Mouse (Mus musculus): Measurements from ENCODE around the gene Zranb3.
"Not testable (repeated sequence)": the region's sequence is repeated elsewhere in the genome, so short reads cannot be mapped to it uniquely, and the experiment has no call there.

The Zranb3 gene

GRCm38 (mm10) chr1:127989876-127990731 lies 112.7 kb downstream of the Zranb3 start:
- DNase-seq (ENCODE audit: low spot score in 2 of 2) = peak in 1 of 2 experiments; percentile 42

- DNase-seq (ENCODE audit: low spot score in 2 of 2) = no peak
Measured at GRCm38 (mm10) chr1:127989387-127989786, 113.5 kb downstream of the Zranb3 start.

GRCm38 (mm10) chr1:127988246-127988645 lies 114.6 kb downstream of the Zranb3 start:
- DNase-seq (ENCODE audit: low spot score in 2 of 2) = no peak

DNA sequence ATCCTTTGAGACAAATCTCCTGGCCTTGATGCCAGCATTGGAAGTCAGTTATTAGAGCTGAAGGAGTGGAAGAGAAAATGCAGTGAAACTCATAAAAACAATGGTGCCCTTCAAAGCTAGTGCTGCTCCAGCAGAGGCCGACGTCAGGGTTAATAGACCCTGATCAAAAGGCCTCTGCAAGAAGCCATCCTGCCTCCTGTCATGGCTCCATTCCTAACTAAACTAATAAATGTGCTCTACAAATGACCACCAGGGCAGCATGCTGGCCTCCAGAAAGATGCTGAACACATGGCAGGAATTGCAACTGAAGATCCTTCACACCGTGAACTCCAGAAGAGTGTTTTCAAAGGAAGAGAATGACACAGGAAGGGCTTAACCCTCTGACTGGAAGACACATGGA lies 117.5 kb downstream of the Zranb3 start:
- no peak for DNase-seq (ENCODE audit: low spot score in 2 of 2)

DNA sequence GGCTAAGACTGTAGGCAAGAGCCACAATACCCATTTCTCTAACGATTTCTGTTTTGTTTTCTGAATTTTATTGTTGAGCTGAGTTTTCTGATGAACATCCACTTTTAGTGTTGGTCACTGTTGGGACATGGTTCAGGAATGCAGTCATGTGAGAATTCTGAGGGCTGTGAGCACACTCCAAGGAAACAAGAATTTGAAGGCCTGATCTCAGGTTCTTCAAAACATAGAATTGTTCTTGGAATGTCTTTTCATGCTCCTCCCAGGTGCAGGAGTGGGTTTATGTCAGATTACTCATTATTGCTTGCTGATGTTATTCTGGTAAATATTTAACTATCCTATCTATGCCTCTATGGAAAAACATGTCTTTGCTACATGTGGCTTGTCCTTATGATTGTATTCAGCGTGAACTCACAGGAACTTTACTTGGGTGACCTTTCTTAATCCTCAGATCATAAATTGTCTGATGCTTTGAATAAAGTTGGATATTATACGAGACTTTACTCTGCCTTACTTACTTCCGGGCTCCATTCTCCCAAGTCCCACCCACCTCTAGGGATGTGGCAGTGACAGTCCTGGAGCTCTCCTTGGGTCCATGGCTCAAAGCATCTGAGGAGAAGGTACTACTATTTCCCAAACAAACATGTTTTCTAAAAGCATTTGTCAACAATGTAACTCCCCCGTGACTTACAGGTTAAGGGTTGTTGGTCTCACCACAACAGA lies 119.4 kb downstream of the Zranb3 start:
- no peak for DNase-seq (ENCODE audit: low spot score in 2 of 2)

DNA sequence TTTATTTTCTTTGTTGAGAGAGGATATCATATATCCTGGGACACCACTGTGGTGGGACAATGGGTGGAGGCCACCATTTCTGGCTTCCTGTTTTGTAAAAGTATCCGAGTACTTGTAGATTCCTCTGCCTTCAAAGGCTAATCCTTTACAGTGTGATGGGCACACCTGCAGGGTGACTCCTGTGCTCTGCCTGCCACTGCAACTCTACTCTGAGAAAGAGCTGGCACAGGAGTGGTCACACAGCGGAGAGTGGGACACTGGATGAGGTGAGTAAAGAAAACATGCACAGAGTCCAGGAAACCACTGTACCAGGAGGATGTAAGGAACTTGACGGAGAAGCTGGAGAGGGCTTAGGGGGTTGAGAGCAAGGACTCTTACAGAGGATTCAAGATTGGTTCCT lies 120.6 kb downstream of the Zranb3 start:
- DNase-seq (ENCODE audit: low spot score in 2 of 2) = no peak

- DNase-seq (ENCODE audit: low spot score in 2 of 2) = no peak
Measured at GRCm38 (mm10) chr1:127980911-127981559, 121.8 kb downstream of the Zranb3 start.

GRCm38 (mm10) chr1:127978125-127978524 lies 124.7 kb downstream of the Zranb3 start:
- no peak for DNase-seq (ENCODE audit: low spot score in 2 of 2)

DNA sequence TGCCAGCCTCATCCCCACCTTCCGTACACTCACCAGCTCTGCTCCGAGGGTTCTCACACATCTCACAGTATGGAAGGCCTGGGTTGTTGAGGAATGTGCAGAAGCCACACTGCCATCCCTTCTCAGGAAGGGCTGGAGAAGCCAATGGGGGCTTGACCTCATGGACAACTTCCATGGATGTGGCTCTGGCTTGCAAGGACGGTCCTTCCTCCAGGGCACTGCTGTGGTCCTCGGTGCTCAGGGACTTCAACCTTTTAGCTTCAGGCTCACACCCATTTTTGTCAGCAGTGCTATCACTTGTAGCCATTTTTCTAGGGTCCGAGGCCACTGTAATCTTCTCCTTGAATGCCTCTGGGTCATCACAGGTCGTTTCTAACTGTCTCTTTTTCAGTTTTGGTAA lies 126.7 kb downstream of the Zranb3 start:
- no peak for DNase-seq (ENCODE audit: low spot score in 2 of 2)

DNA sequence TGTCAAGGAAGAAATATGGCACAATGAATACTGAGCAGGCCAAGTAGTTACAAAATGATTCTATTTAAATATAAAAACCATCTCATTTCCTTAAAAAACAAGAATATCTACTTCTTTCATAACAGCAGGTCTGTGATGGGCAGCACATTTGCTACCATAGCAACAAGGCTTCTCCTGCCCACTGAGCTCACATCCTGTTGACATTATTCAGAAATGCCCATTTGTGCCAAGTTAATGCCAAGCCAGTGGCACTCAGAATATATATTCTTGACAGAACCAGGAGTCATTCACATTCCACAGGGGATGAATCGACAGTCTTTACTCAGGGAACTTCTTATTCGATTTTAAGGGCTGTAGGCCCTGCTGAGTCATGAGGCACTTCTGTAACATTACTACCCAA lies 127.2 kb downstream of the Zranb3 start:
- DNase-seq (ENCODE audit: low spot score in 2 of 2) = peak; percentile 46 to 66

- DNase-seq (ENCODE audit: low spot score in 2 of 2) = no peak
Measured at GRCm38 (mm10) chr1:127974082-127974481, 128.8 kb downstream of the Zranb3 start.

DNA sequence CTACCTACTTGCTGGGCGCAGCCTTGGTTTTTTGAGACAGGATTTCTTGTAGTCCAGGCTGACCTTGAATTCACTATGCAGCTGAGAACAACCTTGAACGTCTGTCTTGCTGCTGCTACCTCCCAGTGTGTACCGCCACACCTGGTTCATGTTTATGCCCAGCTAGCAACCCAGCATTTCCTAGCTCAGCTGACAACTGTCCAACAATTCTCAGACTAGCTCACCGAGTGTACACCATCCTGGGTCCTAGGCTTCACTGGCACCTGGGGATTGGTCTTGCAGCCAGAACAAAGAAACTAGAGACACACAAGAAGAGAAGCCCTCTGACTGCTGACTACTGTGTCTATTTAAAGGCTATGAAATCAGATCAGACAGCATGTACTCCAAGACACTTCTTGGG lies 132.0 kb downstream of the Zranb3 start:
- no peak for DNase-seq (ENCODE audit: low spot score in 2 of 2)

DNA sequence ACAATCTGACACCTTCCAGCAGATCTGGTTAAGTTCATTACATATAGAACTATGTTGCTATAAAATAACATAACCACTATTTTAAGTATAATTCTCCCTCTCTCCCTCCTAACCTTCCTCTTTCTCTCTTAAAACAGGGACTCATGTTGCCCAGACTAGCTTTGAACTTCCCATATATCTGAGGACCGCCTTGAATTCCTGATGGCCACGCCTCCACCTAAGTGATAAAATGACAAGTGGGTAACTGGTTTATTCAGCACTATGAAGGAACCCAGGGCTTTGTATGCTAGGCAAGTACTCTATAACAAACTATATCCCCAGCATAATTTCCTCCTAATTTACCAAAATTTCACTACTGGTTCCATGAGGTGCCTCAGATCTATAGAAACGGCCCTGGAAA lies 139.5 kb downstream of the Zranb3 start:
- DNase-seq (ENCODE audit: low spot score in 2 of 2) = no peak

DNA sequence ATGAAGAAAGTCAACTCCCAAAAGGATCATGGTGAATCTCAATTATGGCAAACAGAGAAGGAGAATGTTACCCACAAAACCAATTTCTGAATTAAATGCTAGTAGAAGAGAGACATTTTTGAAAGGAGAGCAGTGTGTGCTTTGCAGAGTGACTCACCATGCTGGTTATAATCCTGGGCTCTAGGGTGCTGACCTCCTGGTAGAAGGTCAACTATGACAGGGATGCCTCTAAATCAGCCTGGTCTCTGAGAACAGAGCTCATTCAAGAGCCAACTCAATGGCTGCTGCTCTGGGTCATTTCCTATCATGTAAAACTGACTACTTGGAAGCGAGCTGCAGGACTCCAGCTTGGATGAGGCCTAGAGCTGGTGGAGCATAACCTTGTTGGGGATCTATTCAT lies 141.7 kb downstream of the Zranb3 start:
- no peak for DNase-seq (ENCODE audit: low spot score in 2 of 2)

DNA sequence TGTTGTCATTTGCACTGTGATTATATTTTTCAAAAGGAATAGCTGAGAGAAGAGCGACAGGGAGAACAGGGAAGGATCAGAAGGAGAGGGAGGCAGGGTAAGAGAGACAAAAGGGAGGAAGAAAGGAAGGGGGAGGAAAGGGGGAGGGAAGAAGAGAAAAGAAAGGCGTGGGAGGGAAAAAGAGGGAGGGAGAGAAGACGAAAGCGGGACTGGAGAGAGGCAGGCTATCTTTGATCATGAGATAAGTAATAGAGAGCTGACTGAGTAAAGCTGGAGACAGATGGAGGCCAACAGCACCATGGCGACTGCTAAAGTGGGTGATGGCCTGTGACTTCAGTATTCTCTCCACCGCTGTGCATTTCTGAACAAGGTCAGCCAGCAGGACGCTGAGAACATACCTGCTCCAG lies 143.5 kb downstream of the Zranb3 start:
- DNase-seq (ENCODE audit: low spot score in 2 of 2) = no peak

DNA sequence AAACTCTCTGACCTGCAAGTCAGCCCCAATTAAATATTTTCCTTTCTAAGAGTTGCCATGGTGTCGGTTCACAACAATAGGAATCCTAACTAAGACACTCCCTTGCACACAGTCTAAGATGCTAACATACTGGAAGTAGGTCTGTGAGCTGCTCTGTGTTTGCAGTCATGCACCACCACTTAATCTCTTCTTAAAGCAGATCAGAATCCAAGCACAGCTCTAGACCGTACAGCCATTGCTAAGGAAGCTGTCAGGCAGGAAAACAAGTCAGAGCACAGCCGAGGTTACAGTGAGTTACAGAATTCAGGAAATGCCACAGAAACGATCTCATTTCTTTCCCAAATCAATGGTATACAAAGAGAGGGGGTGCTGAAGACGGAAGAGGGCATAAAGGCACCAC lies 144.0 kb downstream of the Zranb3 start:
- no peak for DNase-seq (ENCODE audit: low spot score in 2 of 2)

DNA sequence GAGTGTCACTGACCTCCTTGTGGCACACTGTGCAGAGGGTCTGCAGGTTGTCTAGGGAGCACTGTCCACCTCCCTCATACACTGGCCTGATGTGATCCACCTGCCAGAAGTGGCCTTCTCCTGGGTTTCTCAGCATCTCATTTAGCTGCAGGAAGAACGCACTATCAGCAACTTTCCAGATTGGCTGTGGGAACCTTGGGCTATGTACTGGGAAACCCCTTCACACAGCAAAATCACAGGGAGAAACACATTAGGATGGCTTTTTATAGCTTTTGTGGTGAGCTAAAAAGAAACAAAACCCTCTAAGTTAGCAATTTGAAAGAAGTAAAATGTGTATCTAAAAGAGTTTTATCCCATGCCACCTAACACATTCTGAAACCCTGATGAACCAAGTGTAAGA lies 146.3 kb downstream of the Zranb3 start:
- DNase-seq (ENCODE audit: low spot score in 2 of 2) = no peak

DNA sequence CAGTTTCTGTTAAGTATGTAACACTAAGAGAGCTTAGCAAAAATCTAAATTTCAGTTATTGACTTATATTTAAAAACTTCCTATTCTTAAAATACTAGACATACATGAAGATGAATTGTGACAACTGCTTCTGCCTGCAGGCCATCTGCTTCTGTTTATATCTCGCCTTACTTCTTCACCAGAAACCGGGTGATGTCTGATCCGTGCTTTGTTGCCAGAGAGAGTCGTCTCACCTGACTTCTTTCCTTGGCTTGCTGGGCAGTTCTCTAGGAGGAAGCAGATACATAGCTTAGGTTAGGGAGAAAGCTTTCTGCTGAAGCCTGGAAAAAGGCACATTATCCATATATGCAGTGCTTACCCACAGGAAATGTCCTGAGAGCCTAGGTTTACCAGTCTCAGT lies 148.0 kb downstream of the Zranb3 start:
- peak in 1 of 2 experiments; percentile 73 for DNase-seq (ENCODE audit: low spot score in 2 of 2)

DNA sequence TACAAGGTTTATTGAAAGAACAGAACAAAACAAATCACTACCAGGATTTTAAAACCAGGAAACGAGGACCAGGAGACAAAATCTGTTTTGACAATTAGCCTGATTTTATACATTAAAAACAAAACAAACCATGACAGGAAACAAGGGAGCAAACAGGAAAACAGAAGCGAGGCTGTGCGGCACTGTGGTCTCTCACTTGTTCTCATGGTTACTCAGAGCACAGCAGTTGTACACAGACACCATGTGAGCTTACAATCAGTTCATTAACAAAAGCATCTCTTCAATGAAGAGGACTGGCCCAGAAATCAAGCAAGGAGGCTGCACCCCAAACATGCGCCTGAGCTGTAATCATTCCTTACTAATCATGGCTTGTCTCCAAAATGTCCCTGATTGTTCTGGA lies 148.6 kb downstream of the Zranb3 start:
- not testable (repeated sequence) for DNase-seq (ENCODE audit: low spot score in 2 of 2)

- DNase-seq (ENCODE audit: low spot score in 2 of 2) = no peak
Measured at GRCm38 (mm10) chr1:127952276-127952675, 150.6 kb downstream of the Zranb3 start.

DNA sequence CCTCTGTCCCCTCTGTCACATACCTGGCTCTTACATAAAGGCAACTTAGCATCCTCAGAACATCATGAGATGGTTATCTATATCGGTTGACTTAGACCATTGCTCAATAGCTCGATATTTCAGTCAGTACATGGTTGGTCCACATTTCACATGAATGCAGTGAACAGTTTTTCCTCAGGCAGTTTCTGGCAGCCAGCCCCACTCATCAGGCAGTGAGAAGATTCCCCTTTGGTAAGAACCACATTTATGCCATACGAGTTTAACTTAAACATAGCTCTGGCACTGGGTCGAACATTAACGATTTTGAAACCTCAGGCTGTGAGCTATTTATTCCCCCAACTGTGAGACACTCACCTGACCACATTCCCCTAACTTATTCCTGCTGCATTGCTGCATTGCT lies 154.1 kb downstream of the Zranb3 start:
- DNase-seq (ENCODE audit: low spot score in 2 of 2) = peak in 1 of 2 experiments; percentile 52

DNA sequence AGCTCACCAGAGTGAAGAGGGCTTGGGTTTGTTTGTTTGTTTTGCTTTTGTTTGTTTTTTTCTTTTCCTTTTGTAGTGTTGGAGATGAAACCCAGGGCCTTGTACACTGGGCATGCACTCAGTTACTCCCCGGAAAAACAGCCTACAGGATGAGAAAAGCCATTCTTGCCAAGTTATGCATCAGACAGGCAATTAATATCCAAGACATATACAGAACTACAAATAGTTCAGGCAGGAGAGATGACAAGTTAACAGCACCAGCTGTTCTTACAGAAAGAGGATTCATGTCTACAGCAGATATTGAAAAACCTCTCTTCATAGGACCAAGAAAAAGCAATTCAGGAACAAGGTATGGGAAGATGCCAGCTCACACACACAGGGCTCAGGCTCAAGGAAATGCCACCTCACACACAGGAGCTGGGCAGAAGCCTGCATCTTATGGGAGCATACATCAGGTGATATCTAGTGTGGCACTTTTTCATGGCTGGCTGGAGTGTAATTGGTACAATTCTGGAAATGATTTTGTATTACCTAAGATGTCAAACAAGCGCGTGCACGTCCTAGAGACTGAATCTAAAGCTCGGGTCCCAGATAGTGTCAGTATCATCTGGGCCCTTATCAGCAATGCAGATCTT lies 156.1 kb downstream of the Zranb3 start:
- peak in 1 of 2 experiments; percentile 43 for DNase-seq (ENCODE audit: low spot score in 2 of 2)
